Mouse (Mus musculus): ENCODE data around the gene Espnl. TPM values are rescaled to one million over a fixed set of nuclear protein-coding genes. Genes with fewer than 3 reads are reported as not detected.
A peak's percentile ranks its signal among the peaks of the same experiment; 100 is the strongest.

Gene Espnl
- polyA plus RNA-seq (2012; rRNA removed) (0.01 and 0.03 TPM in 2 replicates), polyA plus RNA-seq (2014; fragmentation: Nextera tagmentation; extraction: Ambion mirVana) (0.01 TPM in 1 of 2 replicates, not detected in the other)

- Histone ChIP-seq H3K4me3 (ENCODE audit: insufficient read depth in 1 of 2, low read depth in 2 of 2, low read length in 2 of 2) (no peak within 1 kb of the TSS), H3K36me3 (replicated peaks; ENCODE audit: control insufficient read depth, insufficient read depth, low read depth) (no peaks in the 10 kb centered on the region), H3K9ac (replicated peaks) (no peak within 1 kb of the TSS), H3K27me3 (ENCODE audit: control insufficient read depth, insufficient read depth, low read length) (no peaks in the 10 kb centered on the region), H3K4me2 (ENCODE audit: low read depth) (no peak within 1 kb of the TSS), H3K27ac (no peak within 1 kb of the TSS), H3K9me3 (ENCODE audit: control insufficient read depth, low read length) (no peaks in the 10 kb centered on the region), H3K4me1 (replicated peaks; ENCODE audit: control insufficient read depth in 2 of 2, insufficient read depth in 2 of 2, low read length in 1 of 2) (no peaks in the 10 kb centered on the region; a peak in 1 of 4 replicates)
- ATAC-seq (ENCODE audit: insufficient read depth) (peak; percentile 36), DNase-seq (ENCODE audit: low read depth in 3 of 3, low spot score in 3 of 3) (no peak)
- WGBS (ENCODE audit: insufficient replicate concordance): 41% methylated on average over 19 of the region's 19 CpGs
- no peak for TF ChIP-seq CTCF (IDR thresholded peaks at IDR 0.05; ENCODE audit: low read depth)
- TF ChIP-seq EP300 (IDR thresholded peaks at IDR 0.05; ENCODE audit: low read depth): no peak
These were observed at the start of gene Espnl for GRCm38 (mm10) chr1:91321760-91322438. TSS of gene Espnl (plus strand) at chr1:91322075.

GRCm38 (mm10) chr1:91272260-91272659 lies 49.6 kb upstream of the Espnl start:
- Histone ChIP-seq H3K36me3 (replicated peaks; ENCODE audit: control insufficient read depth, insufficient read depth, low read depth) (peaks cover 9% of the 10 kb centered on the region), H3K9ac (replicated peaks) (no peak overlapping the region), H3K27me3 (ENCODE audit: control insufficient read depth, insufficient read depth, low read length) (no peaks in the 10 kb centered on the region), H3K27ac (no peak overlapping the region), H3K9me3 (ENCODE audit: control insufficient read depth, low read length) (no peaks in the 10 kb centered on the region), H3K4me2 (ENCODE audit: low read depth) (no peak overlapping the region), H3K4me1 (replicated peaks; ENCODE audit: control insufficient read depth in 2 of 2, insufficient read depth in 2 of 2, low read length in 1 of 2) (no peaks in the 10 kb centered on the region), H3K4me3 (ENCODE audit: insufficient read depth in 1 of 2, low read depth in 2 of 2, low read length in 2 of 2) (no peak overlapping the region)
- DNase-seq (ENCODE audit: low read depth in 3 of 3, low spot score in 3 of 3): no peak
- WGBS (ENCODE audit: insufficient replicate concordance): 78% methylated on average over 2 of the region's 2 CpGs
- no peak for TF ChIP-seq EP300 (IDR thresholded peaks at IDR 0.05; ENCODE audit: low read depth)
- no peak for TF ChIP-seq CTCF (IDR thresholded peaks at IDR 0.05; ENCODE audit: low read depth)
- peak; percentile 45; the same call in 1 of the 2 replicates for ATAC-seq (ENCODE audit: insufficient read depth)

- peaks cover 28% of the 10 kb centered on the region for H3K36me3 ChIP-seq (replicated peaks; ENCODE audit: control insufficient read depth, insufficient read depth, low read depth)
- H3K4me3 ChIP-seq (ENCODE audit: insufficient read depth in 1 of 2, low read depth in 2 of 2, low read length in 2 of 2): no peak overlapping the region
- H3K27ac ChIP-seq: no peak overlapping the region
- no peak overlapping the region for H3K9ac ChIP-seq (replicated peaks)
- DNase-seq (ENCODE audit: low read depth in 3 of 3, low spot score in 3 of 3) (no peak), ATAC-seq (ENCODE audit: insufficient read depth) (no peak)
- H3K4me1 ChIP-seq (replicated peaks; ENCODE audit: control insufficient read depth in 2 of 2, insufficient read depth in 2 of 2, low read length in 1 of 2): peaks cover 4 to 11% of the 10 kb centered on the region in 2 experiments; a peak in 3 of 4 replicates
- H3K9me3 ChIP-seq (ENCODE audit: control insufficient read depth, low read length): no peaks in the 10 kb centered on the region
- no peak for TF ChIP-seq EP300 (IDR thresholded peaks at IDR 0.05; ENCODE audit: low read depth)
- TF ChIP-seq CTCF (IDR thresholded peaks at IDR 0.05; ENCODE audit: low read depth): no peak
- H3K27me3 ChIP-seq (ENCODE audit: control insufficient read depth, insufficient read depth, low read length): no peaks in the 10 kb centered on the region
- H3K4me2 ChIP-seq (ENCODE audit: low read depth): no peak overlapping the region
- WGBS (ENCODE audit: insufficient replicate concordance): 88% methylated on average over 4 of the region's 4 CpGs
These were observed 45.3 kb upstream of the Espnl start for GRCm38 (mm10) chr1:91276581-91276980.

- WGBS (ENCODE audit: insufficient replicate concordance): 72% methylated on average over 2 of the region's 2 CpGs
- no peak for TF ChIP-seq EP300 (IDR thresholded peaks at IDR 0.05; ENCODE audit: low read depth)
- no peak for TF ChIP-seq CTCF (IDR thresholded peaks at IDR 0.05; ENCODE audit: low read depth)
- peaks cover 4 to 11% of the 10 kb centered on the region in 2 experiments; a peak in 3 of 4 replicates for H3K4me1 ChIP-seq (replicated peaks; ENCODE audit: control insufficient read depth in 2 of 2, insufficient read depth in 2 of 2, low read length in 1 of 2)
- peaks cover 28% of the 10 kb centered on the region for H3K36me3 ChIP-seq (replicated peaks; ENCODE audit: control insufficient read depth, insufficient read depth, low read depth)
- no peaks in the 10 kb centered on the region for H3K9me3 ChIP-seq (ENCODE audit: control insufficient read depth, low read length)
- no peak for DNase-seq (ENCODE audit: low read depth in 3 of 3, low spot score in 3 of 3)
- H3K9ac ChIP-seq (replicated peaks): no peak overlapping the region
- H3K4me2 ChIP-seq (ENCODE audit: low read depth): no peak overlapping the region
- H3K27me3 ChIP-seq (ENCODE audit: control insufficient read depth, insufficient read depth, low read length): no peaks in the 10 kb centered on the region
- no peak overlapping the region for H3K27ac ChIP-seq
- H3K4me3 ChIP-seq (ENCODE audit: insufficient read depth in 1 of 2, low read depth in 2 of 2, low read length in 2 of 2): no peak overlapping the region
- ATAC-seq (ENCODE audit: insufficient read depth): no peak
These were observed 44.4 kb upstream of the Espnl start for GRCm38 (mm10) chr1:91277480-91277879.

GRCm38 (mm10) chr1:91278410-91279119 lies 43.3 kb upstream of the Espnl start:
- Histone ChIP-seq H3K27ac (peak overlapping the region; percentile 77), H3K36me3 (replicated peaks; ENCODE audit: control insufficient read depth, insufficient read depth, low read depth) (peaks cover 28% of the 10 kb centered on the region), H3K4me1 (replicated peaks; ENCODE audit: control insufficient read depth in 2 of 2, insufficient read depth in 2 of 2, low read length in 1 of 2) (peaks cover 4 to 11% of the 10 kb centered on the region in 2 experiments; a peak in 3 of 4 replicates), H3K9ac (replicated peaks) (no peak overlapping the region; the same call in 1 of the 2 replicates), H3K4me2 (ENCODE audit: low read depth) (peak overlapping the region; percentile 28), H3K4me3 (ENCODE audit: insufficient read depth in 1 of 2, low read depth in 2 of 2, low read length in 2 of 2) (no peak overlapping the region), H3K27me3 (ENCODE audit: control insufficient read depth, insufficient read depth, low read length) (no peaks in the 10 kb centered on the region), H3K9me3 (ENCODE audit: control insufficient read depth, low read length) (no peaks in the 10 kb centered on the region)
- no peak for DNase-seq (ENCODE audit: low read depth in 3 of 3, low spot score in 3 of 3)
- TF ChIP-seq EP300 (IDR thresholded peaks at IDR 0.05; ENCODE audit: low read depth): peak; percentile 30; the same call in 1 of the 2 replicates
- no peak for TF ChIP-seq CTCF (IDR thresholded peaks at IDR 0.05; ENCODE audit: low read depth)
- peak; percentile 87 for ATAC-seq (ENCODE audit: insufficient read depth)
- WGBS (ENCODE audit: insufficient replicate concordance): 75% methylated on average over 3 of the region's 3 CpGs
